Mouse (Mus musculus) neural tube, embryonic 13.5 days (tissue): Measurements from ENCODE around the gene Mamld1. TPM values are rescaled to one million over a fixed set of nuclear protein-coding genes. Genes with fewer than 3 reads are reported as not detected.

ENCODE experiments used
- ATAC-seq: fragments of 200-750 bp; cut with Nextera tagmentation; 2 replicates; pipeline ENCODE4 v1.8.0; 2017; ENCODE audit warnings: low read depth, mild to moderate bottlenecking, moderate TSS enrichment, moderate library complexity
- H3K27ac ChIP-seq: fragments of 300-500 bp; sonication (generic); replicated peaks from 2 replicates; pipeline ENCODE4 v1.5.1; 2015; ENCODE audit warnings: moderate library complexity, mild to moderate bottlenecking, inconsistent platforms
- H3K27me3 ChIP-seq: fragments of 300-500 bp; sonication (generic); 2 replicates; pipeline ENCODE4 v1.6.1; 2015; ENCODE audit warnings: mild to moderate bottlenecking, inconsistent platforms
- H3K36me3 ChIP-seq: fragments of 300-500 bp; sonication (generic); 2 replicates; pipeline ENCODE4 v1.6.1; 2015; ENCODE audit warnings: mild to moderate bottlenecking, inconsistent platforms
- H3K4me1 ChIP-seq: fragments of 300-500 bp; sonication (generic); replicated peaks from 2 replicates; pipeline ENCODE4 v1.6.1; 2015; ENCODE audit warnings: inconsistent platforms
- H3K4me2 ChIP-seq: fragments of 300-500 bp; sonication (generic); 2 replicates; pipeline ENCODE4 v1.6.1; 2015; ENCODE audit warnings: inconsistent platforms, mild to moderate bottlenecking, moderate library complexity
- H3K4me3 ChIP-seq: fragments of 300-500 bp; sonication (generic); 2 replicates; pipeline ENCODE4 v1.5.1; 2015; ENCODE audit warnings: mild to moderate bottlenecking, inconsistent platforms
- H3K9ac ChIP-seq: fragments of 300-500 bp; sonication (generic); 2 replicates; pipeline ENCODE4 v1.6.1; 2015; ENCODE audit warnings: moderate library complexity, mild to moderate bottlenecking, inconsistent platforms
- H3K9me3 ChIP-seq: fragments of 300-500 bp; sonication (generic); 2 replicates; pipeline ENCODE4 v1.6.1; 2016; ENCODE audit warnings: inconsistent platforms
- WGBS: fragments of 180-500 bp; shearing (Covaris S2); methylation state at CpG from one replicate; pipeline ENCODE4 v1.1.7; 2015; 5-methylcytosine and 5-hydroxymethylcytosine counted together
- polyA plus RNA-seq: library from polyadenylated mRNA; unstranded; fragments of >200 nt; fragmentation: Nextera tagmentation; extraction: Ambion mirVana; gene quantifications from 2 replicates; pipeline ENCODE4 v1.2.1, GENCODE M21; 2015

The Mamld1 gene
- polyA plus RNA-seq, 1 experiment from 2014 or later: 6.7 TPM

- H3K4me3 ChIP-seq: no peak overlapping the region
- 0 out of 2 replicates have a peak, but pooled peaks cover 6% of the 10 kb centered on the region for H3K4me1 ChIP-seq
- no peak overlapping the region for H3K4me2 ChIP-seq
- H3K36me3 ChIP-seq: no peaks in the 10 kb centered on the region
- H3K27me3 ChIP-seq: no peaks in the 10 kb centered on the region
- no peak overlapping the region for H3K9ac ChIP-seq
- no peak overlapping the region for H3K27ac ChIP-seq
- no peak for ATAC-seq
- 55% methylated on average over 4 of the region's 4 CpGs for WGBS
- no peaks in the 10 kb centered on the region for H3K9me3 ChIP-seq
Measured at GRCm38 (mm10) chrX:71087370-71088079, 37.5 kb downstream of the Mamld1 start.

GRCm38 (mm10) chrX:71088080-71088414 is 38.0 kb downstream of the Mamld1 start:
- ATAC-seq: peak; percentile 43; the same call in 1 of the 2 replicates
- Histone ChIP-seq H3K9ac (no peak overlapping the region), H3K27ac (no peak overlapping the region), H3K9me3 (no peaks in the 10 kb centered on the region), H3K27me3 (no peaks in the 10 kb centered on the region), H3K36me3 (no peaks in the 10 kb centered on the region), H3K4me2 (no peak overlapping the region), H3K4me3 (no peak overlapping the region), H3K4me1 (0 out of 2 replicates have a peak, but pooled peaks cover 6% of the 10 kb centered on the region)
- WGBS: 34% methylated on average over 3 of the region's 3 CpGs

- H3K9me3 ChIP-seq: no peaks in the 10 kb centered on the region
- H3K4me1 ChIP-seq: no peaks in the 10 kb centered on the region
- H3K4me2 ChIP-seq: no peak overlapping the region
- H3K27ac ChIP-seq: no peak overlapping the region
- no peak overlapping the region for H3K9ac ChIP-seq
- H3K4me3 ChIP-seq: no peak overlapping the region
- no peaks in the 10 kb centered on the region for H3K36me3 ChIP-seq
- H3K27me3 ChIP-seq: no peaks in the 10 kb centered on the region
- no peak for ATAC-seq
Measured at GRCm38 (mm10) chrX:71105820-71106219, 55.8 kb downstream of the Mamld1 start.

- WGBS: 80% methylated on average over 4 of the region's 4 CpGs
- ATAC-seq: no peak
- H3K36me3 ChIP-seq: no peaks in the 10 kb centered on the region
Measured at GRCm38 (mm10) chrX:71106392-71106791, 56.3 kb downstream of the Mamld1 start.

GRCm38 (mm10) chrX:71108056-71108735 is 58.1 kb downstream of the Mamld1 start:
- Histone ChIP-seq H3K9ac (no peak overlapping the region), H3K27me3 (no peaks in the 10 kb centered on the region), H3K9me3 (no peaks in the 10 kb centered on the region), H3K4me3 (no peak overlapping the region), H3K4me2 (no peak overlapping the region), H3K36me3 (no peaks in the 10 kb centered on the region), H3K27ac (no peak overlapping the region), H3K4me1 (no peaks in the 10 kb centered on the region)
- WGBS: 84% methylated on average over 4 of the region's 4 CpGs
- no peak for ATAC-seq

More at GRCm38 (mm10) chrX:71106392-71106791, 56.3 kb downstream of the Mamld1 start:
- Histone ChIP-seq H3K4me2 (no peak overlapping the region), H3K9me3 (no peaks in the 10 kb centered on the region), H3K27ac (no peak overlapping the region), H3K4me3 (no peak overlapping the region), H3K4me1 (no peaks in the 10 kb centered on the region), H3K9ac (no peak overlapping the region), H3K27me3 (no peaks in the 10 kb centered on the region)

- H3K4me3 ChIP-seq: no peak overlapping the region
- no peaks in the 10 kb centered on the region for H3K36me3 ChIP-seq
- H3K9me3 ChIP-seq: no peaks in the 10 kb centered on the region
- ATAC-seq: no peak
- H3K27me3 ChIP-seq: no peaks in the 10 kb centered on the region
- 67% methylated on average over 2 of the region's 2 CpGs for WGBS
- no peak overlapping the region for H3K27ac ChIP-seq
- H3K4me1 ChIP-seq: no peaks in the 10 kb centered on the region
- H3K4me2 ChIP-seq: no peak overlapping the region
- H3K9ac ChIP-seq: no peak overlapping the region
Measured at GRCm38 (mm10) chrX:71110333-71110732, 60.3 kb downstream of the Mamld1 start.

- no peaks in the 10 kb centered on the region for H3K4me1 ChIP-seq
- 72% methylated on average over 4 of the region's 4 CpGs for WGBS
- H3K9me3 ChIP-seq: no peaks in the 10 kb centered on the region
- no peaks in the 10 kb centered on the region for H3K27me3 ChIP-seq
- no peak overlapping the region for H3K4me3 ChIP-seq
- no peak overlapping the region for H3K9ac ChIP-seq
- peaks cover 11% of the 10 kb centered on the region; the same call in 1 of the 2 replicates for H3K36me3 ChIP-seq
- no peak for ATAC-seq
- H3K4me2 ChIP-seq: no peak overlapping the region
- H3K27ac ChIP-seq: no peak overlapping the region
Measured at GRCm38 (mm10) chrX:71122359-71123293, 72.6 kb downstream of the Mamld1 start.

GRCm38 (mm10) chrX:71125013-71125412 is 75.0 kb downstream of the Mamld1 start:
- Histone ChIP-seq H3K4me3 (no peak overlapping the region), H3K4me1 (no peaks in the 10 kb centered on the region), H3K9me3 (no peaks in the 10 kb centered on the region), H3K9ac (no peak overlapping the region), H3K36me3 (no peaks in the 10 kb centered on the region), H3K27ac (no peak overlapping the region), H3K4me2 (no peak overlapping the region), H3K27me3 (no peaks in the 10 kb centered on the region)
- WGBS: 92% methylated on average over 7 of the region's 7 CpGs
- no peak for ATAC-seq

- no peak overlapping the region for H3K27ac ChIP-seq
- no peak for ATAC-seq
- no peak overlapping the region for H3K9ac ChIP-seq
- H3K9me3 ChIP-seq: no peaks in the 10 kb centered on the region
- H3K36me3 ChIP-seq: no peaks in the 10 kb centered on the region
- H3K27me3 ChIP-seq: no peaks in the 10 kb centered on the region
- no peaks in the 10 kb centered on the region for H3K4me1 ChIP-seq
- H3K4me3 ChIP-seq: no peak overlapping the region
- H3K4me2 ChIP-seq: no peak overlapping the region
Measured at GRCm38 (mm10) chrX:71131464-71131863, 81.4 kb downstream of the Mamld1 start.

GRCm38 (mm10) chrX:71141390-71141789 is 91.3 kb downstream of the Mamld1 start:
- H3K4me1 ChIP-seq: no peaks in the 10 kb centered on the region
- no peaks in the 10 kb centered on the region for H3K9me3 ChIP-seq
- H3K4me3 ChIP-seq: no peak overlapping the region
- 84% methylated on average over 2 of the region's 2 CpGs for WGBS
- H3K27ac ChIP-seq: no peak overlapping the region
- no peak overlapping the region for H3K9ac ChIP-seq
- no peaks in the 10 kb centered on the region for H3K27me3 ChIP-seq
- H3K36me3 ChIP-seq: no peaks in the 10 kb centered on the region
- H3K4me2 ChIP-seq: no peak overlapping the region
- ATAC-seq: no peak

GRCm38 (mm10) chrX:71149441-71150050 is 99.5 kb downstream of the Mamld1 start:
- Histone ChIP-seq H3K36me3 (0 out of 2 replicates have a peak, but pooled peaks cover 6% of the 10 kb centered on the region), H3K9ac (no peak overlapping the region), H3K27me3 (no peaks in the 10 kb centered on the region), H3K4me1 (no peaks in the 10 kb centered on the region), H3K4me2 (no peak overlapping the region), H3K4me3 (no peak overlapping the region), H3K9me3 (no peaks in the 10 kb centered on the region), H3K27ac (no peak overlapping the region)
- no peak for ATAC-seq
- 38% methylated on average over 1 of the region's 1 CpGs for WGBS
